Mouse (Mus musculus) liver, embryonic 16.5 days (tissue): ENCODE measurements around the gene Foxp2. TPM values are rescaled to one million over a fixed set of nuclear protein-coding genes. Genes with fewer than 3 reads are reported as not detected.

Experiments used
- ATAC-seq: fragments of 200-750 bp; cut with Nextera tagmentation; 2 replicates; pipeline ENCODE4 v1.8.0; 2017; ENCODE audit warnings: low read depth, mild to moderate bottlenecking, moderate number of reproducible peaks, moderate library complexity
- H3K27ac ChIP-seq: fragments of 300-500 bp; sonication (generic); 2 replicates; pipeline ENCODE4 v1.5.1; 2014; ENCODE audit warnings: mild to moderate bottlenecking, low read length
- H3K27me3 ChIP-seq: fragments of 300-500 bp; sonication (generic); 2 replicates; pipeline ENCODE4 v1.6.1; 2014; ENCODE audit warnings: low read depth, low read length, mixed read lengths; ENCODE audit not compliant: control insufficient read depth, insufficient read depth
- H3K36me3 ChIP-seq: fragments of 300-500 bp; sonication (generic); 2 replicates; pipeline ENCODE4 v1.6.1; 2014; ENCODE audit warnings: mild to moderate bottlenecking; ENCODE audit not compliant: control insufficient read depth, insufficient read depth
- H3K4me1 ChIP-seq: fragments of 300-500 bp; sonication (generic); 2 replicates; pipeline ENCODE4 v1.6.1; 2014; ENCODE audit warnings: low read depth, low read length, mixed read lengths; ENCODE audit not compliant: control insufficient read depth
- H3K4me2 ChIP-seq: fragments of 300-500 bp; sonication (generic); 2 replicates; pipeline ENCODE4 v1.6.1; 2014; ENCODE audit warnings: low read depth, low read length, mixed read lengths
- H3K4me3 ChIP-seq: fragments of 300-500 bp; sonication (generic); 2 replicates; pipeline ENCODE4 v1.5.1; 2014; ENCODE audit warnings: low read depth, mild to moderate bottlenecking, low read length
- H3K9ac ChIP-seq: fragments of 300-500 bp; sonication (generic); 2 replicates; pipeline ENCODE4 v1.6.1; 2014; ENCODE audit warnings: low read depth, low read length
- H3K9me3 ChIP-seq: fragments of 300-500 bp; sonication (generic); replicated peaks from 2 replicates; pipeline ENCODE4 v1.6.1; 2016; ENCODE audit warnings: low read length; ENCODE audit not compliant: control insufficient read depth
- WGBS: fragments of 180-500 bp; shearing (Covaris S2); extraction: QIAGEN DNeasy Blood & Tissue Kit; methylation state at CpG from one replicate; pipeline ENCODE4 v1.1.7; 2014; ENCODE audit not compliant: insufficient replicate concordance; 5-methylcytosine and 5-hydroxymethylcytosine counted together
- polyA plus RNA-seq: library from polyadenylated mRNA; unstranded; fragments of >200 nt; fragmentation: Nextera tagmentation; extraction: Ambion mirVana; gene quantifications from 2 replicates; pipeline ENCODE4 v1.2.1, GENCODE M21; 2015

Foxp2 gene
- 1.1 and 1.5 TPM in 2 replicates for polyA plus RNA-seq

- Histone ChIP-seq H3K9ac (peak within 1 kb of the TSS; percentile 7; the same call in 1 of the 2 replicates), H3K4me1 (no peaks in the 10 kb centered on the region), H3K4me2 (peak within 1 kb of the TSS; percentile 72), H3K27ac (no peak within 1 kb of the TSS), H3K4me3 (peak within 1 kb of the TSS; percentile 55), H3K27me3 (peaks cover 47% of the 10 kb centered on the region), H3K36me3 (no peaks in the 10 kb centered on the region), H3K9me3 (no peaks in the 10 kb centered on the region)
- under 1% methylated on average over 80 of the region's 80 CpGs for WGBS
- ATAC-seq: peak; percentile 51
Measured at GRCm38 (mm10) chr6:14901183-14901970, at the start of gene Foxp2. Foxp2 (plus strand) TSS chr6:14901349.

- Histone ChIP-seq H3K4me1 (no peaks in the 10 kb centered on the region), H3K9ac (no peak overlapping the region), H3K36me3 (no peaks in the 10 kb centered on the region), H3K4me2 (no peak overlapping the region), H3K9me3 (no peaks in the 10 kb centered on the region), H3K4me3 (no peak overlapping the region), H3K27ac (no peak overlapping the region), H3K27me3 (no peaks in the 10 kb centered on the region)
- no peak for ATAC-seq
Measured at GRCm38 (mm10) chr6:14885199-14885598, 15.9 kb upstream of the Foxp2 start.

GRCm38 (mm10) chr6:14897028-14897427, 4.1 kb upstream of the Foxp2 start:
- no peak overlapping the region for H3K27ac ChIP-seq
- H3K36me3 ChIP-seq: no peaks in the 10 kb centered on the region
- H3K9ac ChIP-seq: no peak overlapping the region
- 3% methylated on average over 2 of the region's 2 CpGs for WGBS
- no peaks in the 10 kb centered on the region for H3K4me1 ChIP-seq
- no peaks in the 10 kb centered on the region for H3K9me3 ChIP-seq
- H3K27me3 ChIP-seq: peaks cover 44% of the 10 kb centered on the region
- H3K4me3 ChIP-seq: no peak overlapping the region
- no peak overlapping the region for H3K4me2 ChIP-seq
- no peak for ATAC-seq

GRCm38 (mm10) chr6:14898096-14898855, 2.9 kb upstream of the Foxp2 start:
- H3K4me3 ChIP-seq: no peak overlapping the region
- H3K36me3 ChIP-seq: no peaks in the 10 kb centered on the region
- WGBS: 5% methylated on average over 31 of the region's 31 CpGs
- no peak for ATAC-seq
- no peak overlapping the region for H3K9ac ChIP-seq
- no peaks in the 10 kb centered on the region for H3K9me3 ChIP-seq
- H3K4me1 ChIP-seq: no peaks in the 10 kb centered on the region
- H3K27me3 ChIP-seq: peaks cover 47% of the 10 kb centered on the region
- no peak overlapping the region for H3K27ac ChIP-seq
- no peak overlapping the region for H3K4me2 ChIP-seq

- H3K27me3 ChIP-seq: peaks cover 47% of the 10 kb centered on the region
- 5% methylated on average over 19 of the region's 19 CpGs for WGBS
- H3K4me1 ChIP-seq: no peaks in the 10 kb centered on the region
- no peak overlapping the region for H3K27ac ChIP-seq
- no peak overlapping the region for H3K4me2 ChIP-seq
- no peak overlapping the region for H3K9ac ChIP-seq
- no peaks in the 10 kb centered on the region for H3K36me3 ChIP-seq
- no peak for ATAC-seq
- H3K9me3 ChIP-seq: no peaks in the 10 kb centered on the region
- no peak overlapping the region for H3K4me3 ChIP-seq
Measured at GRCm38 (mm10) chr6:14899021-14899610, 2.0 kb upstream of the Foxp2 start.

GRCm38 (mm10) chr6:14899936-14900578, 1.1 kb upstream of the Foxp2 start:
- WGBS: under 1% methylated on average over 29 of the region's 29 CpGs
- H3K36me3 ChIP-seq: no peaks in the 10 kb centered on the region
- no peaks in the 10 kb centered on the region for H3K9me3 ChIP-seq
- H3K9ac ChIP-seq: no peak overlapping the region
- no peaks in the 10 kb centered on the region for H3K4me1 ChIP-seq
- peak overlapping the region; percentile 72 for H3K4me2 ChIP-seq
- no peak overlapping the region for H3K27ac ChIP-seq
- H3K4me3 ChIP-seq: peak overlapping the region; percentile 55
- no peak for ATAC-seq
- peaks cover 47% of the 10 kb centered on the region for H3K27me3 ChIP-seq

- ATAC-seq: 0 out of 2 replicates have a peak, but pooled peaks have one; percentile 53
- Histone ChIP-seq H3K4me1 (no peaks in the 10 kb centered on the region), H3K27me3 (peaks cover 47% of the 10 kb centered on the region), H3K4me2 (peak overlapping the region; percentile 72), H3K4me3 (peak overlapping the region; percentile 55), H3K9me3 (no peaks in the 10 kb centered on the region), H3K36me3 (no peaks in the 10 kb centered on the region), H3K27ac (no peak overlapping the region), H3K9ac (no peak overlapping the region)
- WGBS: under 1% methylated on average over 20 of the region's 20 CpGs
Measured at GRCm38 (mm10) chr6:14900579-14901021, 549 bp upstream of the Foxp2 start.

- H3K27ac ChIP-seq: no peak overlapping the region
- no peak overlapping the region; the same call in 1 of the 2 replicates for H3K9ac ChIP-seq
- no peaks in the 10 kb centered on the region for H3K9me3 ChIP-seq
- H3K36me3 ChIP-seq: no peaks in the 10 kb centered on the region
- peak overlapping the region; percentile 72 for H3K4me2 ChIP-seq
- no peaks in the 10 kb centered on the region for H3K4me1 ChIP-seq
- ATAC-seq: no peak
- peak overlapping the region; percentile 55 for H3K4me3 ChIP-seq
- H3K27me3 ChIP-seq: peaks cover 47% of the 10 kb centered on the region
- WGBS: 6% methylated on average over 13 of the region's 13 CpGs
Measured at GRCm38 (mm10) chr6:14901971-14902670, 972 bp downstream of the Foxp2 start.
